Mouse (Mus musculus): Measurements from ENCODE around the gene Vmn1r3. TPM values are rescaled to one million over a fixed set of nuclear protein-coding genes. Genes with fewer than 3 reads are reported as not detected.
A peak's percentile ranks its signal among the peaks of the same experiment; 100 is the strongest.
"Not testable (repeated sequence)": the region's sequence is repeated elsewhere in the genome, so short reads cannot be mapped to it uniquely, and the experiment has no call there.

Gene Vmn1r3
- not detected in 2 replicates for polyA plus RNA-seq (2014; fragmentation: Nextera tagmentation; extraction: Ambion mirVana)

- H3K27me3 ChIP-seq (replicated peaks; ENCODE audit: control insufficient read depth, insufficient read depth, low read length); H3K4me2 ChIP-seq (ENCODE audit: low read length); H3K9ac ChIP-seq (ENCODE audit: low read length); DNase-seq (ENCODE audit: low spot score); H3K27ac ChIP-seq (ENCODE audit: low read depth, low read length); ATAC-seq; H3K4me3 ChIP-seq (ENCODE audit: low read depth, low read length); H3K4me1 ChIP-seq (ENCODE audit: control insufficient read depth, insufficient read depth, low read length); H3K36me3 ChIP-seq (ENCODE audit: control insufficient read depth, insufficient read depth, low read length): not testable (repeated sequence)
- peaks cover 15% of the 10 kb centered on the region for H3K9me3 ChIP-seq (replicated peaks; ENCODE audit: control insufficient read depth, low read length)
- WGBS = 92% methylated on average over 1 of the region's 1 CpGs
Observed at GRCm38 (mm10) chr4:3185258-3185657, at the start of gene Vmn1r3. Vmn1r3 (minus strand) TSS chr4:3185358.

- H3K4me2 ChIP-seq (ENCODE audit: low read length) = no peak overlapping the region
- H3K36me3 ChIP-seq (ENCODE audit: control insufficient read depth, insufficient read depth, low read length) = no peaks in the 10 kb centered on the region
- no peaks in the 10 kb centered on the region for H3K27me3 ChIP-seq (replicated peaks; ENCODE audit: control insufficient read depth, insufficient read depth, low read length)
- no peak overlapping the region for H3K9ac ChIP-seq (ENCODE audit: low read length)
- DNase-seq (ENCODE audit: low spot score) (no peak), ATAC-seq (no peak)
- peaks cover 32% of the 10 kb centered on the region for H3K9me3 ChIP-seq (replicated peaks; ENCODE audit: control insufficient read depth, low read length)
- no peak overlapping the region for H3K4me3 ChIP-seq (ENCODE audit: low read depth, low read length)
- no peak overlapping the region for H3K27ac ChIP-seq (ENCODE audit: low read depth, low read length)
- no peaks in the 10 kb centered on the region for H3K4me1 ChIP-seq (ENCODE audit: control insufficient read depth, insufficient read depth, low read length)
- WGBS = 69% methylated on average over 6 of the region's 6 CpGs
Observed at GRCm38 (mm10) chr4:3232053-3232452, 46.9 kb upstream of the Vmn1r3 start.

GRCm38 (mm10) chr4:3230908-3231684 is 45.9 kb upstream of the Vmn1r3 start:
- Histone ChIP-seq H3K27ac (ENCODE audit: low read depth, low read length) (no peak overlapping the region), H3K4me2 (ENCODE audit: low read length) (peak overlapping the region; percentile 38), H3K9me3 (replicated peaks; ENCODE audit: control insufficient read depth, low read length) (peaks cover 34% of the 10 kb centered on the region), H3K27me3 (replicated peaks; ENCODE audit: control insufficient read depth, insufficient read depth, low read length) (no peaks in the 10 kb centered on the region), H3K4me3 (ENCODE audit: low read depth, low read length) (peak overlapping the region; percentile 7; the same call in 1 of the 2 replicates), H3K4me1 (ENCODE audit: control insufficient read depth, insufficient read depth, low read length) (no peaks in the 10 kb centered on the region), H3K9ac (ENCODE audit: low read length) (no peak overlapping the region), H3K36me3 (ENCODE audit: control insufficient read depth, insufficient read depth, low read length) (no peaks in the 10 kb centered on the region)
- ATAC-seq = no peak
- WGBS = 8% methylated on average over 31 of the region's 48 CpGs
- no peak for DNase-seq (ENCODE audit: low spot score)

GRCm38 (mm10) chr4:3229532-3229931 is 44.4 kb upstream of the Vmn1r3 start:
- no peaks in the 10 kb centered on the region for H3K27me3 ChIP-seq (replicated peaks; ENCODE audit: control insufficient read depth, insufficient read depth, low read length)
- no peak overlapping the region for H3K27ac ChIP-seq (ENCODE audit: low read depth, low read length)
- H3K36me3 ChIP-seq (ENCODE audit: control insufficient read depth, insufficient read depth, low read length) = no peaks in the 10 kb centered on the region
- no peak overlapping the region for H3K9ac ChIP-seq (ENCODE audit: low read length)
- H3K9me3 ChIP-seq (replicated peaks; ENCODE audit: control insufficient read depth, low read length) = peaks cover 44% of the 10 kb centered on the region
- WGBS = 73% methylated on average over 4 of the region's 4 CpGs
- DNase-seq (ENCODE audit: low spot score) (peak; percentile 16), ATAC-seq (peak; percentile 40)
- H3K4me3 ChIP-seq (ENCODE audit: low read depth, low read length) = no peak overlapping the region
- no peak overlapping the region for H3K4me2 ChIP-seq (ENCODE audit: low read length)
- H3K4me1 ChIP-seq (ENCODE audit: control insufficient read depth, insufficient read depth, low read length) = no peaks in the 10 kb centered on the region

GRCm38 (mm10) chr4:3228476-3228875 is 43.3 kb upstream of the Vmn1r3 start:
- no peaks in the 10 kb centered on the region for H3K36me3 ChIP-seq (ENCODE audit: control insufficient read depth, insufficient read depth, low read length)
- no peak overlapping the region for H3K4me2 ChIP-seq (ENCODE audit: low read length)
- no peak overlapping the region for H3K4me3 ChIP-seq (ENCODE audit: low read depth, low read length)
- no peak overlapping the region for H3K9ac ChIP-seq (ENCODE audit: low read length)
- no peak for ATAC-seq
- DNase-seq (ENCODE audit: low spot score) = no peak
- H3K27me3 ChIP-seq (replicated peaks; ENCODE audit: control insufficient read depth, insufficient read depth, low read length) = no peaks in the 10 kb centered on the region
- peaks cover 44% of the 10 kb centered on the region for H3K9me3 ChIP-seq (replicated peaks; ENCODE audit: control insufficient read depth, low read length)
- no peaks in the 10 kb centered on the region for H3K4me1 ChIP-seq (ENCODE audit: control insufficient read depth, insufficient read depth, low read length)
- 68% methylated on average over 4 of the region's 4 CpGs for WGBS
- H3K27ac ChIP-seq (ENCODE audit: low read depth, low read length) = no peak overlapping the region

- no peak for ATAC-seq
- peaks cover 44% of the 10 kb centered on the region for H3K9me3 ChIP-seq (replicated peaks; ENCODE audit: control insufficient read depth, low read length)
- WGBS = 66% methylated on average over 5 of the region's 5 CpGs
Observed at GRCm38 (mm10) chr4:3227751-3228150, 42.6 kb upstream of the Vmn1r3 start.

GRCm38 (mm10) chr4:3226488-3226887 is 41.3 kb upstream of the Vmn1r3 start:
- WGBS = 67% methylated on average over 3 of the region's 3 CpGs
- H3K4me2 ChIP-seq (ENCODE audit: low read length) = no peak overlapping the region
- no peak overlapping the region for H3K4me3 ChIP-seq (ENCODE audit: low read depth, low read length)
- no peaks in the 10 kb centered on the region for H3K4me1 ChIP-seq (ENCODE audit: control insufficient read depth, insufficient read depth, low read length)
- no peaks in the 10 kb centered on the region for H3K27me3 ChIP-seq (replicated peaks; ENCODE audit: control insufficient read depth, insufficient read depth, low read length)
- H3K36me3 ChIP-seq (ENCODE audit: control insufficient read depth, insufficient read depth, low read length) = no peaks in the 10 kb centered on the region
- no peak overlapping the region for H3K9ac ChIP-seq (ENCODE audit: low read length)
- no peak for ATAC-seq
- H3K27ac ChIP-seq (ENCODE audit: low read depth, low read length) = no peak overlapping the region
- H3K9me3 ChIP-seq (replicated peaks; ENCODE audit: control insufficient read depth, low read length) = peaks cover 39% of the 10 kb centered on the region
- no peak for DNase-seq (ENCODE audit: low spot score)

More at GRCm38 (mm10) chr4:3227751-3228150, 42.6 kb upstream of the Vmn1r3 start:
- no peaks in the 10 kb centered on the region for H3K4me1 ChIP-seq (ENCODE audit: control insufficient read depth, insufficient read depth, low read length)
- no peak overlapping the region for H3K4me3 ChIP-seq (ENCODE audit: low read depth, low read length)
- H3K9ac ChIP-seq (ENCODE audit: low read length) = no peak overlapping the region
- no peak overlapping the region for H3K4me2 ChIP-seq (ENCODE audit: low read length)
- no peaks in the 10 kb centered on the region for H3K27me3 ChIP-seq (replicated peaks; ENCODE audit: control insufficient read depth, insufficient read depth, low read length)
- H3K27ac ChIP-seq (ENCODE audit: low read depth, low read length) = no peak overlapping the region
- no peak for DNase-seq (ENCODE audit: low spot score)
- H3K36me3 ChIP-seq (ENCODE audit: control insufficient read depth, insufficient read depth, low read length) = no peaks in the 10 kb centered on the region

- not testable (repeated sequence) for H3K4me2 ChIP-seq (ENCODE audit: low read length); H3K27ac ChIP-seq (ENCODE audit: low read depth, low read length); ATAC-seq; H3K4me3 ChIP-seq (ENCODE audit: low read depth, low read length); DNase-seq (ENCODE audit: low spot score); H3K4me1 ChIP-seq (ENCODE audit: control insufficient read depth, insufficient read depth, low read length); H3K27me3 ChIP-seq (replicated peaks; ENCODE audit: control insufficient read depth, insufficient read depth, low read length); H3K9ac ChIP-seq (ENCODE audit: low read length); H3K36me3 ChIP-seq (ENCODE audit: control insufficient read depth, insufficient read depth, low read length)
- peaks cover 39% of the 10 kb centered on the region for H3K9me3 ChIP-seq (replicated peaks; ENCODE audit: control insufficient read depth, low read length)
- 66% methylated on average over 3 of the region's 3 CpGs for WGBS
Observed at GRCm38 (mm10) chr4:3225416-3225815, 40.3 kb upstream of the Vmn1r3 start.

GRCm38 (mm10) chr4:3224848-3225247 is 39.7 kb upstream of the Vmn1r3 start:
- H3K9me3 ChIP-seq (replicated peaks; ENCODE audit: control insufficient read depth, low read length) = peaks cover 37% of the 10 kb centered on the region
- H3K27ac ChIP-seq (ENCODE audit: low read depth, low read length); H3K9ac ChIP-seq (ENCODE audit: low read length); DNase-seq (ENCODE audit: low spot score); H3K4me2 ChIP-seq (ENCODE audit: low read length); H3K27me3 ChIP-seq (replicated peaks; ENCODE audit: control insufficient read depth, insufficient read depth, low read length); H3K36me3 ChIP-seq (ENCODE audit: control insufficient read depth, insufficient read depth, low read length); ATAC-seq; H3K4me3 ChIP-seq (ENCODE audit: low read depth, low read length); H3K4me1 ChIP-seq (ENCODE audit: control insufficient read depth, insufficient read depth, low read length): not testable (repeated sequence)
- WGBS = 55% methylated on average over 3 of the region's 3 CpGs
